Mouse (Mus musculus) CD4-positive, CD25-positive, alpha-beta regulatory T cell, adult 2 months (primary cell): Measurements from ENCODE around the gene Stx11.
"Not testable (repeated sequence)": the region's sequence is repeated elsewhere in the genome, so short reads cannot be mapped to it uniquely, and the experiment has no call there.

Experiments used
- DNase-seq: peaks from one replicate; pipeline ENCODE4 v3.0.0-alpha.2; 2012; ENCODE audit warnings: low read depth, low spot score

Gene Stx11

GRCm38 (mm10) chr10:12961546-12961945, 2.6 kb downstream of the Stx11 start:
- peak; percentile 25 for DNase-seq

GRCm38 (mm10) chr10:12957271-12957670, 6.8 kb downstream of the Stx11 start:
- no peak for DNase-seq

GRCm38 (mm10) chr10:12955831-12956230, 8.3 kb downstream of the Stx11 start:
- DNase-seq: no peak

- DNase-seq: not testable (repeated sequence)
Observed at GRCm38 (mm10) chr10:12951358-12951757, 12.7 kb downstream of the Stx11 start.

GRCm38 (mm10) chr10:12949299-12949698, 14.8 kb downstream of the Stx11 start:
- no peak for DNase-seq

DNA sequence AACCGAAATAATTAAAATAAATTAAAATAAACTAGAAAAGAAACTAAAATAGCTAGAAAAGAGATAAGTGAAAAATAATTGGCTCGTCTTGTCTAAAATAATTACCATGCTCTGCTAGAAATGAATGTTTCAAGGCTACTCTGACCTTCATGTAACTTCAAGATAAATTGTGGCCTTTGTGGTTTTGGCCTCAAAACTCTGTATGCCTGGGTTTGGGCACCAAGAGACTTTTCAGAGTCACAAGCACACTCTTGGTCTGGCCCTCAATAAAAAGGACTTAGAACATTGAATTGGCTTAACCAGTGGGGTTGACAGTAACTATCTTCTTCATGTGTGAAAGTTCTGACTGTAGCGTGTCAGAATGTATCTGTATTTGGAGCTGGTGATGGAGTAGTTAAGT, 16.5 kb downstream of the Stx11 start:
- DNase-seq: no peak

- no peak for DNase-seq
Observed at GRCm38 (mm10) chr10:12941018-12941761, 22.9 kb downstream of the Stx11 start.

- DNase-seq: no peak
Observed at GRCm38 (mm10) chr10:12938763-12939162, 25.3 kb downstream of the Stx11 start.

GRCm38 (mm10) chr10:12936079-12936478, 28.0 kb downstream of the Stx11 start:
- DNase-seq: no peak

DNA sequence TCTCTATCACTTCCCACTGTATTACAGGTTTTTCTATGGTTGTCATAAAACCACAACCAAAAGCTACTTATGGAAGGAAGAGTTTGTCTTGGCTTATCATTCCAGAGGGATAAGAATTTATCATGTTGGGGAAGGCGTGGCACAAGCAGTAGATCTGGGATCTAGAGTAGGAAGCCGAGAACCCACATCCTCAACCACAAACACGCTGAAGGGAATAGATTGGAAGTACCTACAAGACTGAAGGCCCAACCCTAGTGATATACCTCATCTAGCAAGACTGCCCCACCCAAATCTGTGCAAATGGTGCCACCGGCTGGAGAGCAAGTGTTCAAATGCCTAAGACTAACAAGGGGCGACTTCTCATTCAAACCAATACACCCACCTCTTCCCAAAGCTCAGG, 28.5 kb downstream of the Stx11 start:
- DNase-seq: no peak

GRCm38 (mm10) chr10:12931492-12932400, 32.4 kb downstream of the Stx11 start:
- no peak for DNase-seq

- DNase-seq: no peak
Observed at GRCm38 (mm10) chr10:12930351-12930905, 33.7 kb downstream of the Stx11 start.

DNA sequence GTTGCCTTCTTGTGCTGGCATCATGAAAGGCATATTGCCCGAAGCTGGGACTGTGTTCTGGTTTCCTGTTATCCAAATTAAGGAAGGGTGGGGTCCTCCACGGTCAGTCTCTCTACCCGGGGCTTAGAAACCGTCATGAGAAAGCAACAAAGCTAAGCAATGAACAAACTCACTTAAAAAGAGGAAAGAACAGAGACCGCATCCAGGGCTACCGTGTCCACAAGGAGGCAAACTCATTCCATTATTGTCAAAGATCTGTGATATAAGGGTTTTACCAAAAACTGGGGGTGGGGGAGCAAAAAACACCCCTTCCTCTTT, 34.3 kb downstream of the Stx11 start:
- DNase-seq: peak; percentile 16

DNA sequence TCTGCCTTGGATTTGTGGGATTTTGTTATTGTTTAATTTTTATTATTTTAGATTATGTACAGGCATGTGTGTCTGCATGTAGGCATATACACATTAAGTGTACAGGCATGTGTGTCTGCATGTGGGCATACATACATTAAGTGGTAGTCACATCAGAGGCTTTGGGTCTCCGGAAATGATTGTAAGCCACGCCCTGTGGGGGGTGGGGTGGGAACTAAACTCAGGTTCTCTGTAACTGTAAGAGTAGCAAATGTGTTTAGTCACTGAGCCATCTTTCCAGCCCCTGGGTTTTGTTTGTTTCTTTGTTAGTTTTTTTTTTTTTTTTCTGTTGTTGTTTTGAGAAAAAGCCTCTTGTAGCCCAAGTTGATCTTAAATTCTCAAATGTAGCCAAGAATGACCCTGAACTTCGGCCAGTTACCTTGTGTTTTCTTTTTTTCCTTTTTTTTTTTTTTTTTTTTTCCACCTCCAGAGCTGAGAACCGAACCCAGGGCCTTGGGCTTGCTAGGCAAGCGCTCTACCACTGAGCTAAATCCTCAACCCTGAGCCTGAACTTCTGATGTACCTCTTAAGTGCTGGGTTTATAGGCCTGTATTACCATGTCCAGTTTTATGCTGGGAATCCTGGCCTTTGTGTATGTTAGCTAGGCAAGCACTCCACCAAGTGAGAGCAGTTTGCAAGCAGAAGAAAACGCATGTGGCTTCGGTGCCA, 34.8 kb downstream of the Stx11 start:
- DNase-seq: peak; percentile 64

DNA sequence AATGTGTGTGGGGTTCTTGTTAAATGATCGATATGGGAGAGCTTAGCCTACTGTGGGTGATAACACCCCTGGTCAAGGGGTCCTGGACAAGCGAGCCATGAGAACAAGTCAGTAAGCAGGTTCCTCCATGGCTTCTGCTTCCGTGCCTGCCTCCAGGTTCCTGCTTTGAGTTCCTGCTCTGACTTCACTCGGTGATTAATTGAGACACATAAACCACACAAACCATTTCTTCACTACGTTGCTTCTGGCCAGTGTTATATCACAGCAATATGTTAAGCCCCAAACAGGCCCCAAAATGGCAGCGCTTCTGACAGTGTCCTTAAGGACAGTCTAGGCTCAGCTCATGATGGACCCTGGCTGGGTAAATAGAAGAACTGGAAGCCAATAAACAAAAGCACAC, 35.9 kb downstream of the Stx11 start:
- DNase-seq: no peak

DNA sequence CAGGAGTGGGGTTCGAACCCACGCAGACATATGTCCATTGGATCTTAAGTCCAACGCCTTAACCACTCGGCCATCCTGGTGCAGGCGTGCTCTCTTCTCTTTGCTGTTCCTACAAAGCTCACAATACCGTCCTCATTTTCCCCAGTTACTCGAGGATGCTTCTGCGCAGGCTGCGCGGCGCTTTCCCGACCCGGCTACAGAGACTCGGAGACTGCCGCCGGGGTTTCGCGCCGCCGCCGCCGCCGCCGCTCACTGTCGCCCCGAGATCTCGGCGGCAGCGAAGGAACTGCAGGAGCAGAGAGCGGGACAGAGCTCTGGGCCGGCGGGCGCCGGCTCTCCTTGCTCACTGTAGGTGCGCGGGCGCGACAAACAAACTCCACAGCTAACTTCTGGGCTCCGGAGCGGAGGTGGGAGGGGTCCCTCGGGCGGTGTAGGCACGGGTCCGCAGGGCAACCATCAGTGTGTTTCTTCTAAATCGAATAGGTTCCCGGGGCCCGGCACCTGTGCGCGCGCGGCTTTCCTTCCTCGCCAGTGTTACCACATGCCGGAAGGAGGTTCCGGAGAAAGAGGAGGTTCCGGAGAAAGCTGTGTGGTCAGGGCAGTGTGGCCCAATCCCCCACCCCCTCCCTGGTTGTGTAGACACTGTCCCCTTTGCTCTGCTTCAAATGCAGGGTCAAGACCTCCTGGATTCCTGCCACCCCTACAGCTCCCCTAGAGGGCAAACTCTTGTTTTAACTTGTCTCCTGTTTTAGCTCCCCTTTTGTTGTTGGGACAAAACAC, 41.3 kb downstream of the Stx11 start:
- peak; percentile 95 for DNase-seq

- no peak for DNase-seq
Observed at GRCm38 (mm10) chr10:12922077-12922573, 42.0 kb downstream of the Stx11 start.

DNA sequence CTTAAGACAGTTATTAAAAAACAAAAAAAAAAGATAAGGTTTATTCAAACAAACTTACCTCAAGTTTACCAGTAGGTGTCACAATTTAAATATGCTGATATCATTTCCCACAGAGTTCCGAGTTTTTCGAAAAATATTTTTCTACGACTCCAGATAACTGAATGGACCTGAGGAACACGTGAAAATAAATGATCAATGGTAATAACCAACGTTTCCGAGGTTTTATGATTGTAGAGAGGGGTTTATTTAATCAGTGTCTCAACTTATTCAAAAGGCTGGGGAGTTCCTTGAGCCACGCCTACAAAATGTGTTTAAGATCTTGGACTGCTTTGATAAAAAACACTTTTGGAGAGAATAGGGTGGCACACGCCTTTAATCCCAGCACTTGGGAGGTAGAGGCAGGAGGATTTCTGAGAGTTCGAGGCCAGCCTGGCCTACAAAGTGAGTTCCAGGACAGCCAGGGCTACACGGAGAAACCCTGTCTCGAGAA, 42.5 kb downstream of the Stx11 start:
- DNase-seq: peak; percentile 67

DNA sequence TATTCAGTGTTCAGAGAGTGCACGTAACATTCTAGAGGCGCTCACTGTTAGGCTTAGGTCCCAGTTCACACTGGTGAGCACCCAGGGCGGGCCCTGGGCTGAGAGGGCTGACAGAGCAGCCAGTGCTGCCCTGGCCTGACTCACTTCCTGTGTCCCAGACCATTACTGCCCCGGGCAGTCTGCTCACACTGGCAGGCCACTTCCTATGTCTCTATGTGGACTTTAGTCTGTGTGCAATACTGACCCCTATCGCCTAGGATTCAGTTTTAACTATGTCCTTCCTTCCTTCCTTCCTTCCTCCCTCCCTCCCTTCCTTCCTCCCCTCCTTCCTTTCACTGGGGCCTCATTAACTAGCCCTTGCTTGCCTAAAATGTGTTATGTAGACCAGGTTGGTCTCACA, 44.8 kb downstream of the Stx11 start:
- DNase-seq: no peak

GRCm38 (mm10) chr10:12917626-12918025, 46.5 kb downstream of the Stx11 start:
- no peak for DNase-seq

GRCm38 (mm10) chr10:12916376-12916775, 47.7 kb downstream of the Stx11 start:
- no peak for DNase-seq
